Mouse (Mus musculus) gastrocnemius, postnatal 4 days (tissue): ENCODE measurements around the gene Smad5. TPM values are rescaled to one million over a fixed set of nuclear protein-coding genes. Genes with fewer than 3 reads are reported as not detected.

Experiments
- total RNA-seq, 2 experiments: library from RNA; stranded (reverse); gene quantifications; 2 replicates each; pipeline ENCODE4 v1.2.3; 2021

The Smad5 gene
- total RNA-seq, 2 experiments from 2014 or later: 47.6 to 52.3 TPM

Other genes starting within 250 kb of the Smad5 start
- not detected for gene Il9, start 220.8 kb upstream of the Smad5 start, total RNA-seq
- gene Fbxl21, start 180.5 kb upstream of the Smad5 start, total RNA-seq: under 1 TPM; 0.67 to 0.74 TPM
- gene Lect2, start 154.5 kb upstream of the Smad5 start, total RNA-seq: under 1 TPM in 1 of 2 experiments, not detected in 1; 0.44 TPM
- gene Tgfbi, start 93.5 kb upstream of the Smad5 start, total RNA-seq: 10 to 100 TPM; 75.9 to 99.2 TPM
- gene Gm45623, start 50.8 kb downstream of the Smad5 start, total RNA-seq: not detected
- not detected for gene Trpc7, start 193.0 kb downstream of the Smad5 start, total RNA-seq